Mouse (Mus musculus) olfactory bulb, adult 2 months (tissue): ENCODE results near the gene Sh3bp2. TPM values are rescaled to one million over a fixed set of nuclear protein-coding genes. Genes with fewer than 3 reads are reported as not detected.

Experiments used
- H3K27ac ChIP-seq: fragments of 200-500 bp; 2 replicates; pipeline ENCODE4 v1.5.1; 2012; ENCODE audit warnings: low read depth, low read length; ENCODE audit not compliant: insufficient read depth
- H3K4me1 ChIP-seq: fragments of 200-500 bp; 2 replicates; pipeline ENCODE4 v1.6.1; 2012; ENCODE audit warnings: low read length; ENCODE audit not compliant: control insufficient read depth, insufficient read depth
- H3K4me3 ChIP-seq: fragments of 200-500 bp; 2 replicates; pipeline ENCODE4 v1.5.1; 2012; ENCODE audit warnings: mild to moderate bottlenecking, low read depth, low read length, moderate library complexity; ENCODE audit not compliant: insufficient read depth
- CTCF ChIP-seq: fragments of 200-500 bp; IDR thresholded peaks from 2 replicates; pipeline ENCODE4 v1.5.1; 2012; ENCODE audit warnings: low read depth, mild to moderate bottlenecking, low read length, moderate library complexity; ENCODE audit not compliant: insufficient read depth
- POLR2A ChIP-seq: fragments of 200-500 bp; IDR thresholded peaks from 2 replicates; pipeline ENCODE4 v1.6.1; 2012; ENCODE audit warnings: mild to moderate bottlenecking, low read depth, low read length, moderate library complexity; ENCODE audit not compliant: insufficient read depth
- WGBS: fragments of 180-500 bp; shearing (Covaris S2); methylation state at CpG from one replicate; pipeline ENCODE4 v1.1.7; 2018; 5-methylcytosine and 5-hydroxymethylcytosine counted together
- polyA plus RNA-seq: library from polyadenylated mRNA; stranded (reverse); fragments of >200 nt; gene quantifications from 2 replicates; pipeline ENCODE4 v1.2.4, GENCODE M21; 2012; ENCODE audit warnings: low replicate concordance; ENCODE audit not compliant: missing spikeins, insufficient read depth, insufficient read length

Sh3bp2 gene
- polyA plus RNA-seq: not detected in 2 replicates

GRCm38 (mm10) chr5:34525663-34526476 is at the start of gene Sh3bp2:
TSS of gene Sh3bp2 (plus strand) at chr5:34525838.
- H3K4me1 ChIP-seq: peaks cover 16% of the 10 kb centered on the region
- H3K27ac ChIP-seq: no peak within 1 kb of the TSS
- 6% methylated on average over 38 of the region's 38 CpGs for WGBS
- peak within 1 kb of the TSS; percentile 49 for H3K4me3 ChIP-seq
- TF ChIP-seq CTCF (no peak), POLR2A (no peak)

DNA sequence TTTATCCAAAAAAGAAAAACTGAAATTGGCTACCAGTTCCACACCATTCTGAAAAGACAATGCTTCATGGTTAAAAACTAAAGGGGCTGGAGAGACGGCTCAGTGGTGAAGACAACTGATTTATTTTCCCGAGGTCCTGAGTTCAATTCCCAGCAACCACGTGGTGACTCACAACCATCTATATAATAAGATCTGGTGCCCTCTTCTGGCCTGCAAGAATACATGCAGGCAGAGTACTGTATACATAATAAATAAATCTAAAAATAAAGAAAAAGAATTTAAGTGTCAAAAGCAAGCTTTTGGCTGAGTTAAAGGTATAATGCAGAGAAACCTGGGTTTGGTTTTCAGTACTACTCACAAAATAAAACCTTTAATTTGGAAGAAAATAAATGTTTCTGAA is 44.7 kb upstream of the Sh3bp2 start:
- WGBS: 83% methylated on average over 3 of the region's 3 CpGs
- no peak overlapping the region for H3K27ac ChIP-seq

DNA sequence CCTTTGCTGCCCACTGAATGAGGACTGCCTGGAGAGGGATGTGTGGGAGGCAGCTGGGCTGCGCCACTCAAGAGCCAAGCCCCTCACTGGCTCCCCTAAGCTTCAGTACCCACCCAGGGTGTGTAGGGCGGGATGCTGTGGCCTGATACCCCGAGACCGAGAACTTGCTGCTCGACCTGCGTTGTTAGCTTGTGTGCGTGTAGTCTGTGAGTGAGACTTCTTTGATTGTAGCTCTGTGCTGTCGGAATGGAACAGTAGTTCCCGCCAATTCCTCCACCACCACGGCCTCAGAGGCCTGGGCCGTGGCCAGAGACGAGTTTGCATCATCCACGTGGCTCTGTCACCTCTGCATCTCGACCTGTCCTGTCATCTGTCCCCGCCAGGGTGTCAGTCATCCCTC is 39.9 kb upstream of the Sh3bp2 start:
- Histone ChIP-seq H3K4me1 (peaks cover 10% of the 10 kb centered on the region), H3K27ac (no peak overlapping the region), H3K4me3 (no peak overlapping the region)
- WGBS: 92% methylated on average over 15 of the region's 15 CpGs
- TF ChIP-seq POLR2A (no peak), CTCF (no peak)

More for the DNA sequence above, 44.7 kb upstream of the Sh3bp2 start:
- TF ChIP-seq POLR2A (no peak), CTCF (no peak)
- H3K4me1 ChIP-seq: peaks cover 4% of the 10 kb centered on the region; the same call in 1 of the 2 replicates
- no peak overlapping the region for H3K4me3 ChIP-seq

GRCm38 (mm10) chr5:34487320-34488090 is 38.1 kb upstream of the Sh3bp2 start:
- 36% methylated on average over 6 of the region's 6 CpGs for WGBS
- Histone ChIP-seq H3K27ac (0 out of 2 replicates have a peak overlapping the region, but pooled peaks have one; percentile 13), H3K4me1 (peaks cover 10% of the 10 kb centered on the region), H3K4me3 (no peak overlapping the region)
- no peak for TF ChIP-seq CTCF
- no peak for TF ChIP-seq POLR2A

- H3K4me1 ChIP-seq: peaks cover 6% of the 10 kb centered on the region
- no peak overlapping the region for H3K27ac ChIP-seq
- H3K4me3 ChIP-seq: no peak overlapping the region
- WGBS: 57% methylated on average over 6 of the region's 6 CpGs
- TF ChIP-seq POLR2A (no peak), CTCF (no peak)
These were observed 36.8 kb upstream of the Sh3bp2 start for GRCm38 (mm10) chr5:34488741-34489417.

DNA sequence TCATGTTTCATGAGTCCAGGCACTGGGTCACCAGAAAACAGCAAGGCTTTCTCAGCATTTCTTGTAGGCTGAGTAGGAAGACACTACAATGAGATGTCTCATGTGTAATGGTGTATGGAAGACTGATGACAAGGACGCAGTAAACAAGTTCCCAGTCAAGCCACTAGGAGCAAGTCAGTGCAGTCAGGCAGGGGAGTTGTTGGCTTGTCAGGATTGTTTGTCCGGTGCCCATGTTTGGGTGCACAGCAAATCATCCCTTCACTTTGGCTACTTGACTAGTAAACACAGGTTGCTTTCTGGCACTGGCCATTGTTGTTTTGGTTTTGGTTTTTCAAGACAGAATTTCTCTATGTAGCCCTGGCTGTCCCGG is 36.2 kb upstream of the Sh3bp2 start:
- H3K27ac ChIP-seq: no peak overlapping the region
- no peak overlapping the region for H3K4me3 ChIP-seq
- 91% methylated on average over 3 of the region's 3 CpGs for WGBS
- TF ChIP-seq POLR2A (no peak), CTCF (no peak)
- peaks cover 6% of the 10 kb centered on the region for H3K4me1 ChIP-seq

- 82% methylated on average over 6 of the region's 6 CpGs for WGBS
- TF ChIP-seq CTCF (no peak), POLR2A (no peak)
- H3K27ac ChIP-seq: no peak overlapping the region
- H3K4me3 ChIP-seq: no peak overlapping the region
- H3K4me1 ChIP-seq: no peaks in the 10 kb centered on the region
These were observed 28.9 kb upstream of the Sh3bp2 start for GRCm38 (mm10) chr5:34496745-34497144.

GRCm38 (mm10) chr5:34500886-34501285 is 24.8 kb upstream of the Sh3bp2 start:
- H3K27ac ChIP-seq: 0 out of 2 replicates have a peak overlapping the region, but pooled peaks have one; percentile 12
- no peak for TF ChIP-seq POLR2A
- TF ChIP-seq CTCF: no peak
- no peak overlapping the region for H3K4me3 ChIP-seq
- H3K4me1 ChIP-seq: 0 out of 2 replicates have a peak, but pooled peaks cover 2% of the 10 kb centered on the region
- 48% methylated on average over 5 of the region's 5 CpGs for WGBS
